Mouse (Mus musculus): ENCODE measurements around the gene Alkal2.

Gene Alkal2

DNA sequence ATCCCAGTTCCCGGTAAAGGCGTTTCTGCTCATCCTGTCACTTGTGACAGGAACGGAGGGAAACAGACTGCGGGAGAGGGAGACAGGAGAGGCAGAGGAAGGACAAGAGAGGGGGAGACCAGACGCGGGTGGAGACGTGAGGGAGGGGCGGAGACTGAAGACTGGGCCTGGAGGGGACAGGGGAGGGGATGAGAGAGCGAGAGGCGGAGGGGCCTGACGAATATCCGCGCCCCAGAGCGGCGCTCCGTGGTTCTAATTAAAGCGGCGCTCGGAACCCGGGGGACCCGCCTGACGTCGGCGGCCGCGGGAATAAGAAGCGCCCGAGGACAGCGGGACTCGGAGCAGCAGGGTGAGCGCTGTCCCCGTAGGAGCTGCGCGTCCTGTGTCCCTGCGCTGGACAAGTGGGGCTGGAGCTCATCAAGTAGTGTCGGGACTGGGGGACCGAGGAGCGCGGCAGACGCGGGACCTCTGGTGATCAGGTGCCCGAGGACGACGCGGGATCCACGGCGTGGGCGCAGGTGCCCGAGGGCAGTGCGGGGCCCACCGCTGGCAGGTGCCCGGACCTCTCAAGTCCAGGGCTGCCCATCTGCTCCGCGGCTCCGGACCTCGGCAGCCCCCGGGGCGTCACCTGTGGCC, at the start of gene Alkal2:
Gene Alkal2 (plus strand): TSS at position 337 of the 636 bp plus-strand sequence.
- in situ Hi-C loops (cut with MboI; ENCODE audit: unreplicated experiment in 2 of 2) = loop anchor here (10.0 to 25.0 kb wide), 2 partner anchors 289 to 847 kb away; no protein-coding TSS in a partner anchor

DNA sequence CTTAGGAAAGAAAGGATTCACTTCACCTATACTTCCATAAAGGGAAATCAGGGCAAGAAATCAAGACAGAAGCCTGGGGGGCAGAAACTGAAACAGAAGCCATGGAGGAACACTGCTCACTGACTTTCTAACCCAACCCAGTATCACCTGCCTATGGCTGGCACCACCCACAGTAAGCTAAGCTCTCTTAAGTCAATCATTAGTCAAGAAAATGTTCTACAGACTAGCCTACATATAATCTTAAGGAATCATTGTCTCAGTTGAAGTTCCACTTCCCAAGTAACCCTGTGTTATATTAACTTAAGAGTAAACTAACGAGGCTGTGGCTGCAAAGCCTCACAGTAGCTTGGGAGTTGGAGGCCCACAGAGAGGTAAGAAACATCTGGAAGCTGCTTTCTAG, 35.6 kb upstream of the Alkal2 start:
- in situ Hi-C loops (cut with MboI; ENCODE audit: unreplicated experiment in 2 of 2) = no loop called here

DNA sequence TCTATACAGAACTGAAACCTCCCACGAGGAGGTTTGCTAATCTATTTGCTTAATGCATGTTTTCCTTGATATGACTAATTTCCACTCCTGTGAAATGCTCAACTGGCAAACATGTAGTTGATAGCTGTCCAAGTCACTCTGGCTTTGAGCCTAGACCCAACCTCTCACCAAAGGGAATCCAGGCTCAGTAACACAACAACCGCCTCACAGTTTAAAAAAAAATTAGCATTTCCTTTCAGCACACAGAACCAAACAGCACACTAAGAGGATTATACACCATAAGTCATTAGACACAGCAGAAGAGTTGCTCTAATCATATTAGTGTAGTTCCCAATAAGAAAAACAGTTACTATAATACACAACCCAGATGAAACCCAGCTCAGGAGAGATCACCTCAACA, 33.2 kb upstream of the Alkal2 start:
- in situ Hi-C loops (cut with MboI; ENCODE audit: unreplicated experiment in 2 of 2) = no loop called here

DNA sequence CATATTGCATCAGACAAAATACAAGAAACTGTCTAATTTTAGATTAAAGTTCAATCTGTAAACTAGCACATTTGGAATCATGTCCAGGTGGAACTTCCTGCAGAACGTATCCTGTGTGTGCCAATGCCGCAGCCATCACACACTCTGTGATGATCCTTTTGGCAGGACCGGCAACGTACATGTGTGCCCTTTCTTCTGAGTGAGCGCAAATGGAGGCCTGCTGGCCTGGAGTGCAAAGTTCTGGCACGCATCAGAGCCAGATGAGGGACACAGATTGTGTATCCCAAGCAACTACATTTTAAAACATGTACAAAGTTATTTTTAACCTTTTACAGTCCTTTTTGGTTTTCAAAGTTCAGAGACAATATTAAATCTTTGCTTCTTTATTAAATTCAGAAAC, 32.3 kb upstream of the Alkal2 start:
- in situ Hi-C loops (cut with MboI; ENCODE audit: unreplicated experiment in 2 of 2) = no loop called here

DNA sequence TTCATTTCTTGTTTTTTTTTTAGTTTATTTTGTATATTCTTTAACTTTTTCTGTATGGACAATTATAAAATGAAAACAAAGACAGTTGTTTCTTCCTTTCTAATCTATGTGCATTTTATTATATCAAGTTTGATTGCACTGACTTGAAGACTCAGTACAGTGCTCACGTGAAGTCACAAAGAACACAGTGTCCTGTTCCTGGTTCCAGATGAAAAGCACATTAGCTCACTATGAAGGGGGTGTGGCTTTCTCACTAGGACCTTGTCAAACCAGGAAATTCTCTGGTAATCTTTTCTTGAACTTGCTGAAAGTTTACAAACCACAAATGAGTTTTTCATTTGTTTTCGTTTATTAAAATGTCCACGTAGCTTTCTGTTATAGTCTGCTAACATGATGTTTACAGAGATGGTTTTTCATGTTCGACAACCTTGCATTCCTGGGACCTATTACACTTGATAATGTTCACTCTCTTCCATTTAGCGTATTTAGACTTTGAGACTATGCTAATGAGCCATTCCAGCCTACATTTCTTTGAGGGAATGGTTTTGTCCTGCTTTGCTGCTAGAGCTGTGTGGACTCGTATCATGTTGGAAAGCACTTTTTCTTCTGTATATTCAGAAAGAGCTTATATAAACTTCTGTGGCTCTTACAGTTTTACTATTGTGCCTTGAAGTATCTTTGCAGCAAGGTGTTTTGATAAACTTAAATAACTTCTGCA, 28.5 kb upstream of the Alkal2 start:
- in situ Hi-C loops (cut with MboI; ENCODE audit: unreplicated experiment in 2 of 2) = no loop called here

DNA sequence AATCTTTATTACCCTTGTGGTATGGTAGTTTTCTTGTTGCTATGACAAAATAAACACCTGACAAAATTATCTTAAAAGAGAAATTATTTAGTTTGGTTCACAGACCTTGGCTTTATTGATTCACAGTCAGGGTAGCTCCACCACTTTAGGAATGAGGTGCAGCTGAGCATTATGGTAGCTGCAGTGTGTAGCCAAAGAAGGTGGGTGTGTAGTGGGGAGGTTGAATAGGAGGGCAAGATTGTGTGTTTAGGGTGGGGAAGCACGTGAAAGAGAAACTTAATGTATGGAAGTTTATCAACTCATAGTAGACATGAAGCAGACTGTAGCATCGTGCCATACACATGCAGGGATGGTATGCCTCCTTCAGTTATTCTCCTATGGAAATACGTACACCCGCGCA, 27.9 kb upstream of the Alkal2 start:
- in situ Hi-C loops (cut with MboI; ENCODE audit: unreplicated experiment in 2 of 2) = no loop called here

DNA sequence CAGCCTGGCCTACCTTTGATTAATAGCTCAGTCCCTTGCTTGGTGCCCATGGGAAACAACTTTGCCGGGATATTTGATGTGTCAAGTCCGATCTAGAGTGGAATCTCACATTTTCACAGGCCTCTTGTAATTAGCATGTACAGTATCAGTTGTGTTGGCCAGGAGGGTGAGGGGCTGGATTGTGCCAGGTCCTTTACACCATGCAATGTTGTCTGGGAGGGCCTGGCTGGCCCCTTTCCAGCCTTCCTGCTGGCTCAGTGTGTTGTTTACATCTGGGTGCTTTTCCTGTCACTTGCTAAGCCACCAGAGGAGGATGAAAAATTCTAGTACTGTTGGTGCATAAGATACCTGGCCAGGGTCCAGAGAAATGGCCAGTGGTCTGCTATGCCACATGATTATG, 19.8 kb upstream of the Alkal2 start:
- in situ Hi-C loops (cut with MboI; ENCODE audit: unreplicated experiment in 2 of 2) = no loop called here

DNA sequence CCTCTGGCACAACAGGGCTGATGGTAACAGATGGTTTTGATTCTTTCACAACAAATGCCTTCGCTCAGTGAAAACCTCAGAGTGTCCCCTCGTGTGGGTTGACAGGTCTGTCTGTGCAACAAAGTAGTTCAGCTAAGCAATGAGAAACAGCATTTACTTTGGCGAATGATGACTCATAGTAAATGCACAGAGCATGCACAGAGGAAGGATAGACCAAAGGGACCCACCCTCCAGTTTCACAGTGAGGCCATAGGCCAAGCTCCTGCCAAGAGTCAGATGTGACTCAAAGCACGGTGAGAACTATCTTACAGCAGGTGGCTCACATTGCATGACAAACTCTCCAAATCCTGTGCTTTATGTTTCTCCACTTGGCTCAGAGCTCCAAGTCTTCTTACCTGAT, 18.3 kb upstream of the Alkal2 start:
- in situ Hi-C loops (cut with MboI; ENCODE audit: unreplicated experiment in 2 of 2) = no loop called here

DNA sequence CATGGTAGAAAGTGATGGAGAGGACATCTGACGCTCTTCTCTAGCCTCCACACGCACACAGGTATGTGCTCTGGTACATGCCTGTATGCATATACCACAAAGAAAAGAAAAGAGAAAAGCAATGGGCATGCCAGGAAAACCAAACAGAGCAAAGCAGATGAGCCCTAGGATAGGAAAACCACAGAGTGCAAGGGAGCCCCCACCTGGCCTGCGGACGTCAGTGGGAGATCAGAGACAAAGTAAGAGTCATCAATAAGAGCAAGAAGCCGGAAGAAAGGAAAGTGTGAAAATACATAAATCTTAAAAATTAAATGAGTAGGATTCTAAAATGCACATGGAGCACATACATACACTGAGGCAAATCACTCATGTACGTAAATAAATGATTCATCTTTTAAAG, 4.7 kb upstream of the Alkal2 start:
- in situ Hi-C loops (cut with MboI; ENCODE audit: unreplicated experiment in 2 of 2) = loop anchor here in 1 of 2 experiments (25.0 kb wide), 1 partner anchor 842 kb away; no protein-coding TSS in a partner anchor

DNA sequence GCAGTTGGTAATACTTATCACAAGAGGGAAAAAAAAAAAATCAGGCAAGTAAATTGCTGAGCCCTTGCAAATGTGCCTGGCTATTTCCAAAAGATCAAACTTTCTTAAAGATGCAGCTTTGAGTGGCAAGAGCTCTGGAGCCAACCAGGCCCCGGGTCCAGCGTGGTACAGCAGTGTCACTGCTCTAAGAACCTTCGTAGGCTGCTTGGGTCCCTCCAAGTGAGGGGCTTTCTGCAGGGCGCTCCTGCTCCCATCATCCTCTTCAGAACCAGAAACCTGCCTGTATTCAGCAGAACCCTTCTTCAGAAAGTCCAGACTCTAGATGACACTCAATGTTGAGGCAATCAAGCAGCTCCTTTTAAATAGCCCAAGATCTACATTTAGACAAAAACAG, 533 bp upstream of the Alkal2 start:
- in situ Hi-C loops (cut with MboI; ENCODE audit: unreplicated experiment in 2 of 2) = loop anchor here (10.0 to 25.0 kb wide), 2 partner anchors 289 to 846 kb away; no protein-coding TSS in a partner anchor

DNA sequence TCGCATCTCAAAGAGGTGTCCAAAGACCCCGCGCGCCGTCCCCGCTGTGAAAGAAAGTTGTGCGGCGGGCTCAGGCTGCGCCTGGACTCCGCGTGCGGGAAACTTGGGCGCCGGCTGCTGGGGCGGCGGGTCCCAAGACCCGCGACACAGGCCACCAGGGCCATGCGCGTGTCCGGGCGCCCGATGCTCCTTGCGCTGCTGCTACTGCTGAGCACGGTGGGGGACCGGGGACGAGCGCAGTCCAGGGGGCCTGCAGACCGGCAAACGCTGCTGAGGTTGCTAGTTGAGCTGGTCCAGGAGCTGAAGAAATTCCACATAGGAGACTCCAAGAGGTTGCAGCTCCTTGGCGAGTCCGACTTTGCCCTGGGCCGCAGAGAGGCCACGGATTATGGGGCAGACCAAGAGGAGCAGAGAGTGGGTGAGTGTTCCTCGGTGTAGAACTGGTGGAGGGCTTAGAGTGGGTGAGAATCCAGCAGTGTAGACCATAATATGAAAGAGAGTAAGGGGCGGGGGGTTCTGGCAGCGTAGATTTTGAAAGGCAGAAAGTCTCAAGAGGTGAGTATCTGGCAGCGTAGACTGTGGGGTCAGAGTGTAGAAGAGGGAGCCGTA, 604 bp downstream of the Alkal2 start:
- in situ Hi-C loops (cut with MboI; ENCODE audit: unreplicated experiment in 2 of 2) = loop anchor here (5.0 to 25.0 kb wide), 3 partner anchors 287 to 847 kb away; no protein-coding TSS in a partner anchor

DNA sequence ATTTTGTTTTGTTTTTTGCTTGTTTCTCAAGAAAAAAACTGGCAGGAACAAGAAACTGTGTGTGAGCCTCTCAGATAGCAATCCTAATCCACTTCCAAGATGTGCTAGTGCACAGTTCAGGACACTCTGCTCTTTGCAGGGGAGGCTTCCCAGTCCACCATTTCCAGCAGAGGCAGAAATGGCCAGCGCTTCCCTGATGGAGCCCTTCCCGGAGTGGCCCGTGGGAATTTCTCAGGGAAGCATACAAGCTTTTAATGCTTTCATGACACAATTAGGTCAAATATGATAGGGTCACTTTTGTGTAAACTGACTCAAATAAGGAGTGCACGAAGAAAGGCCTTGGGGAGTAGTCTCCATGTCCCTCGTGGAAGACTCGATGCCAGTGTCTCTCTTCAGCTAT, 1.8 kb downstream of the Alkal2 start:
- in situ Hi-C loops (cut with MboI; ENCODE audit: unreplicated experiment in 2 of 2) = loop anchor here (5.0 to 25.0 kb wide), 3 partner anchors 289 to 849 kb away; no protein-coding TSS in a partner anchor

DNA sequence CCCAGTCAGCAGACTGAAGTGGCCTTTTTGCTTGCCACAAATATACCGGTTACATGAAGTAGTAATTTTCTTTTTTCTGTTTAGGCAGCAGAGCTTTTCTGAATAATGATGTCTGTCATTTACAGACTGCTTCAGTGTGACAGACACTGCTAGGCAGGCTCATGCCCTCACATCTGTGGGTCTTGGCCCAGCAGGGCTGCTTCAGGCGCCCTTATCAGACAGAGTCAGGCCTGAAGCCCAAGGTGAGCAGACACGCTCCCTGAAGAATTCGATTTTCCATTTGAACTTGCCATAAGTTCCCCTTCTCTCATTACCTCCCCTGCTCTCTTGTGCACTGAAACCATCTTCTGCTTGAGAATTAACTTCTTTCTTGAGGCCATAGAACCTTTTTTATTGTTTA, 3.9 kb downstream of the Alkal2 start:
- in situ Hi-C loops (cut with MboI; ENCODE audit: unreplicated experiment in 2 of 2) = loop anchor here (5.0 to 25.0 kb wide), 3 partner anchors 291 to 851 kb away; no protein-coding TSS in a partner anchor

DNA sequence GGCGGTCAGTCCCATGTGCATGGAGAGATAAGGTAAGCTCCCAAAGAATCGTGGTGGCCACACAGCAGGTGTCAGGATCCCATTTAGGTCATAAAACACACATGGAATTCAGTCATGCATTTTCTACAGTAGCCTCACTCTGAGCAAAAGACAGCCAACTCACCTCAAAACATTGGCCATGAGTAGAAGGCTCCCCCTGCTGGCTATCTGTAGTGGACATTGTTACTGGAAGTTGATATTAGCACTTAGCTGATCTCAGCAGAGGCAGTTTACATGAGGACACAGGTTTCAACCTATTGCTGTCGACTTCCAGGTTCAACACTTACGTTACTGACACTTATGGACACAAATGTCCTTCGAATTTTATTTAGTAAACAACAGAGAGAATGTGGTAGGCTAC, 5.9 kb downstream of the Alkal2 start:
- in situ Hi-C loops (cut with MboI; ENCODE audit: unreplicated experiment in 2 of 2) = loop anchor here in 1 of 2 experiments (25.0 kb wide), 1 partner anchor 853 kb away; no protein-coding TSS in a partner anchor

DNA sequence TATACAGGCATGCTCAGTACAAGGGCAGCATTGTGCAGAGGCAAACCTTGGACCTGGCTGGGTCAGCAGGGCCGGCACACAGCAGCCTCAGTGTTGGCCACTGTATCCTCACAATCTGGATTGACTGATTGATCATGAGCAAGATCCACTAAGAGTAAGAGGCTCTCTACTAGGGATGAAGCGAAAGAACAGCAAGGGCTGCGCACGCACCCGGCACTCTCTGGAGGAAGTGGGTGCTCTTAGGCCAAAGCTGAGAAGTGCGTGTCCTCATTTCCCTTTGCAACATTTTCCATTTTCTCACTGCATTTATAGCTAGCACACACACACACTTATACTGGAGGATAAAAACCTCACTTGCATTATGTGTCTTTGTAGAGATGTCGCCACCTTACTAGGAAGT, 7.3 kb downstream of the Alkal2 start:
- in situ Hi-C loops (cut with MboI; ENCODE audit: unreplicated experiment in 2 of 2) = loop anchor here in 1 of 2 experiments (25.0 kb wide), 1 partner anchor 854 kb away; no protein-coding TSS in a partner anchor

DNA sequence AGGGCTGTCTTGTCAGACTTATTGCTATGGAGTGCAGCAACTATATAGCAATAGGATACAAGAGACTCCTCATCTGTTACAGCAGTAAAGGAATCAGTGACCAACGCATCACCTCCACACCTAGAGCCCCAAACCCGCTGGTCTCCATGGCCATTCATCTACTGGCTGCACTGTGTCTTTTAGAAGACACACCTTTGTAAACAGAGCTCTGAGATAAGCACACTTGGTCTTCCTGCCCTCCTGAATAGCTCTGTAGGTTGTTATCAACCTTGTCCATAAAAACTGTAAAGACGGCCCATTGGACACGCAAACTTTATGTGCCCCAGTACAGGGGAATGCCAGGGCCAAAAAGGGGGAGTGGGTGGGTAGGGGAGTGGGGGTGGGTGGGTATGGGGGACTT, 12.9 kb downstream of the Alkal2 start:
- in situ Hi-C loops (cut with MboI; ENCODE audit: unreplicated experiment in 2 of 2) = loop anchor here in 1 of 2 experiments (25.0 kb wide), 1 partner anchor 860 kb away; no protein-coding TSS in a partner anchor

DNA sequence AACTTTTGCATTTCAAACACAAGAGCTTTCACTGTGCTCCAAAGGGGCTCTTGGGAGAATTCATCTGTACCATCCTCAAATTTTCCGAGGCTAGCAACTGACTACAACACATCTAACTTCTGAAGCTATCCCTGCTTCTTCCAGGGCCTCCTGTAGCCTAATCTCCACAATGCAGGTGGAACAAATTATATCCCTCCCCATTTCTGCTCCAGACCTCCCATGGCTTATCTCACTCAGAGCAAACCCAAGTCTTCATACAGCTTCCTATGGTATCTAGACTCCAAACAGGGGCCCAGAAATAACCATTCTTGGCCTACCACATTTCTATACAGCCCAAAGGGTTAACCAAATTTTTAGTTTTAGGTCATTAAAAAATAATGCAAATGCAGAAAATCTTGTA, 24.5 kb downstream of the Alkal2 start:
- in situ Hi-C loops (cut with MboI; ENCODE audit: unreplicated experiment in 2 of 2) = loop anchor here in 1 of 2 experiments (25.0 kb wide), 1 partner anchor 1304 kb away; the partner anchor contains the start of gene Pik3cg

DNA sequence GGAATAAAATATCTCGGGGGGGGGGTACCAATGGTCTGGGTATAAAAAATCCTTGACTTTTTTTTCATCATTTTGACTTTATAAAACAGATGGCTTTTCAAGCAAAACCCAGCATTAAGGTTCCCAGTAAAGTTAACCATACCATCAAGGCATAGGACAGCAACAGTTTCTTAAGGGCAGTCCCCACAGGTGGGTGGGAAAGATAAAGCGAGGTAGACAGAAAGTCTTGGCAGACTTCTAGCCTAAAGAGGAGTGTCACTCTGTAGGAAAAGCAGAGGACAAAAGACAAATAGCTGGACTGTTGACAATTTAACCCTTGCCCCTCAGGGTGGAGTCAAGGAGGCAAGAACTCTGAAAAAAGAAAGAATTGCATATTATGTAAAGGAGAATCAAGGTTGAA, 25.8 kb downstream of the Alkal2 start:
- in situ Hi-C loops (cut with MboI; ENCODE audit: unreplicated experiment in 2 of 2) = loop anchor here in 1 of 2 experiments (10.0 to 25.0 kb wide), 2 partner anchors 325 to 1302 kb away; partner anchors contain the start of genes Pik3cg and Tmem18

DNA sequence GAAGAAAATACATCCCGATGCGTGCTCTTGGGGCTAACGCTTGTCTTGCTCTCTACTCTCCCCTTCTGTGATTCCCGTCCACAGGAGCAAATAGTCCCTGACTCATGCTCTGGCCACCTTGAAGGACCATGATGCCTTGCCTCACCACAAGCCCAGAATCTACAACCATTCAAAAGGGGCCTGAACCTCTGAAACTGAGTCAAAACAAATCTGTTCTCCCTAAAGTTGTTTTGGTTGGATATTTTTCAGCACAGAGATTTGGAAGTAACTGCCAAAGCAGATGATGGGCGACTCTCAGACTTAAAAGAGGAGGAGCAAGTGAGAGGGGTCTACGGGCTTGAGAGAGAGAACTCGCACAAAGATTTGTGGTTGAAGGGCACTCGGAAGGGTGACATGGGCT, 26.7 kb downstream of the Alkal2 start:
- in situ Hi-C loops (cut with MboI; ENCODE audit: unreplicated experiment in 2 of 2) = loop anchor here in 1 of 2 experiments (10.0 to 25.0 kb wide), 2 partner anchors 326 to 1301 kb away; partner anchors contain the start of genes Pik3cg and Tmem18

DNA sequence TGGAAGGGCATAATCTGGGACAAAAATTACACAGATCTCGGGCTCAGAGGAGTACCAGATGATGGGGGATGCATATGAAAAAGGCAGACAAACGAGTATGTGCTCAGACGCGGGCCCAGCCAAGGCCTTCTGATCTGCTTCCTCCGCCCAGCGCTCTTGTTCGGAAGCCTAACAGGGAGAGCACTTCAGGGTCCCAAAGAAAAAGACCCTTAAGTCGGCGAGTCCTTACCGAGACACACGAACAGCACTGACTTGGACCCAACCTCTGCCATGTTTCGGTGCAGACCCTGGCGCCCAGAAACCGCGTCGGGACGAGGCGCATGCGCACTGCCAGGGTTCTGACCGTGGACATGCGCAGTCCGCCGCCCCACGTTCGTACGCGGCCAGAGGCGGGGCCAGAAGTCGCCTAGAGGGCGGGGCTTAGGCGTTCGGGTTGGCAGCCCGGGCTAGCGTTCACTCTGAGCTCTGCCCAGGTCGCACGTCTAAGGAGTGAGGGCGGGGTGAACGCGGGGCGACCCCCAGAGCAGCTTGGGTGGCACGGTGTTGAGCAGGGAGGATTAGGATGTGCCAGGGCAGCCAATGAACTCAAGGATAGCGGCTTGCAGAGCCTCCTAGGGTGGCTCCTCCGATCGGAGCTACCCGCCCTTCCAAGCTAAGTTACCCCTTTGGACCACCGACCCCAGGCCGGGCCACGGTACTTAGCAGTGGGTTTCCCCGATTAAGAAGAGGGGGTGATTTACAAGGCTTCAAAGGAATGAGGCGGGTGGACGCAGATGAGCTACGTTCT, 27.3 kb downstream of the Alkal2 start, which contains the start of the genes Acp1 and Sh3yl1:
Gene Acp1 (minus strand): TSS at position 329 of the 787 bp plus-strand sequence.
Gene Sh3yl1 (plus strand): TSS at position 408 of the 787 bp plus-strand sequence.
- in situ Hi-C loops (cut with MboI; ENCODE audit: unreplicated experiment in 2 of 2) = loop anchor here in 1 of 2 experiments (10.0 to 25.0 kb wide), 2 partner anchors 327 to 1301 kb away; partner anchors contain the start of genes Pik3cg and Tmem18
